Mouse (Mus musculus) kidney, adult 2 months (tissue): ENCODE results near the gene Trim41.

Source experiments
- CTCF ChIP-seq: fragments of 200-500 bp; conservative IDR thresholded peaks from 2 replicates; pipeline ENCODE4 v1.5.1; 2011; ENCODE audit warnings: low read depth, mild to moderate bottlenecking, control low read depth, low read length, moderate library complexity, mixed read lengths; ENCODE audit not compliant: insufficient read depth, insufficient read length
- POLR2A ChIP-seq: fragments of 200-500 bp; IDR thresholded peaks from one replicate; pipeline ENCODE4 v1.6.1; 2011; ENCODE audit warnings: low read depth, low read length, control low read depth

GRCm38 (mm10) chr11:48845244-48845815 lies 28.2 kb upstream of the Trim41 start:
- no peak for TF ChIP-seq POLR2A
- TF ChIP-seq CTCF: no peak
